Mouse (Mus musculus) CH12.LX (cell line): ENCODE data around the gene Snrpd3.

Experiments used
- CTCF ChIP-seq, 2 experiments: IDR thresholded peaks in 1 of 2; conservative IDR thresholded peaks in 1 of 2; 2 replicates each; pipeline ENCODE4 v1.5.1; 2011 to 2012; ENCODE audit warnings: low read depth in 2 of 2, low read length in 2 of 2, improper control_type of control experiment in 1 of 2, inconsistent platforms in 1 of 2, mild to moderate bottlenecking in 1 of 2, moderate library complexity in 1 of 2
- ETS1 ChIP-seq: conservative IDR thresholded peaks from 2 replicates; pipeline ENCODE4 v1.6.1; 2012; ENCODE audit warnings: low read depth, mild to moderate bottlenecking, inconsistent platforms, low read length, improper control_type of control experiment, moderate library complexity
- GABPA ChIP-seq: IDR thresholded peaks from 2 replicates; pipeline ENCODE4 v1.6.1; 2012; ENCODE audit warnings: low read depth, low read length, improper control_type of control experiment, inconsistent platforms; ENCODE audit not compliant: insufficient replicate concordance
- MAX ChIP-seq: IDR thresholded peaks from 2 replicates; pipeline ENCODE4 v1.6.1; 2011; ENCODE audit warnings: low read length, improper control_type of control experiment
- MAZ ChIP-seq: IDR thresholded peaks from 2 replicates; pipeline ENCODE4 v1.6.1; 2012; ENCODE audit warnings: low read depth, mild to moderate bottlenecking, inconsistent platforms, low read length, improper control_type of control experiment, moderate library complexity
- POLR2A ChIP-seq: IDR thresholded peaks from 2 replicates; pipeline ENCODE4 v1.6.1; 2011; ENCODE audit warnings: low read depth, mild to moderate bottlenecking, improper control_type of control experiment, low read length
- RAD21 ChIP-seq: IDR thresholded peaks from 2 replicates; pipeline ENCODE4 v1.6.1; 2011; ENCODE audit warnings: low read depth, mild to moderate bottlenecking, low read length, improper control_type of control experiment, moderate library complexity
- RCOR1 ChIP-seq: conservative IDR thresholded peaks from 2 replicates; pipeline ENCODE4 v1.6.1; 2012; ENCODE audit warnings: low read depth, mild to moderate bottlenecking, inconsistent platforms, low read length, improper control_type of control experiment
- UBTF ChIP-seq: IDR thresholded peaks from 2 replicates; pipeline ENCODE4 v1.6.1; 2012; ENCODE audit warnings: low read depth, mild to moderate bottlenecking, inconsistent platforms, low read length, improper control_type of control experiment, moderate library complexity

DNA sequence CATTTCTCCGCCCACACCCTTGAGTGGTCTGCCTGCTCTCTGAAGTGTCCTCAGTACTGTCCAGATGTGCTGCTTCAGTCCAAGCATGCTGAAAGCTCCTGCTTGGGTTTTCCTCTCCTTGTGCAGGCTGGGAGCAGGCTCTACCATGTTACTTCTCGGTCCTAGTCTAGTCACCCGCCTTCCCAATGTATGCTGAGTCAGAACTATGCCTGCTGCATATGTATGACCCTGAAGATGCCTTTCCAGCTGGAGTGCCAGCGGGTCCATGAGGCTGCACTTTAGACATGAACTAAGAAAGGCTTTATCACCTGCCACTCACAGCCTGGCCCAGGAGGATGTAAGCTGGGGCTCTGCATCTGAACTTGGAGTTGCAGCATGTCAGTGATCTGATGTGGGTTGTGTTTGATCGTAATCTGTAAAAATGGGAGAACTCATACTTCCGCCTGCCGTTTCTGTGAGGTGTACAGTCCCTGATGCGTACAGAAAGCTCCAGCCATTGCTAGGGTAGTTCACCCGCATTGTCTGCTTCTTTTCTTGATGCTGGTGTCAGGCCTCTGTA lies 14.3 kb downstream of the Snrpd3 start:
- TF ChIP-seq POLR2A (no peak), CTCF (conservative IDR thresholded peaks at IDR 0.05 in 1 of 2, IDR thresholded peaks at IDR 0.05 in 1 of 2; ENCODE audit: low read depth in 2 of 2, low read length in 2 of 2) (no peak), MAX (no peak), MAZ (no peak), ETS1 (no peak), RAD21 (no peak), UBTF (no peak), RCOR1 (no peak), GABPA (no peak)
